Mouse (Mus musculus) hindbrain, embryonic 16.5 days (tissue): ENCODE data around the gene Spag16. TPM values are rescaled to one million over a fixed set of nuclear protein-coding genes. Genes with fewer than 3 reads are reported as not detected.

Experiments used
- ATAC-seq: fragments of 200-750 bp; cut with Nextera tagmentation; 2 replicates; pipeline ENCODE4 v1.8.0; 2017; ENCODE audit warnings: moderate TSS enrichment, moderate library complexity
- H3K27ac ChIP-seq: fragments of 300-500 bp; sonication (generic); 2 replicates; pipeline ENCODE4 v1.5.1; 2014; ENCODE audit warnings: low read depth, mild to moderate bottlenecking, control low read depth, low read length, moderate library complexity
- H3K27me3 ChIP-seq: fragments of 300-500 bp; sonication (generic); replicated peaks from 2 replicates; pipeline ENCODE4 v1.6.1; 2014; ENCODE audit warnings: low read length; ENCODE audit not compliant: control insufficient read depth, insufficient read depth
- H3K36me3 ChIP-seq: fragments of 300-500 bp; sonication (generic); 2 replicates; pipeline ENCODE4 v1.6.1; 2014; ENCODE audit warnings: mild to moderate bottlenecking, low read length, moderate library complexity, mixed read lengths; ENCODE audit not compliant: control insufficient read depth, insufficient read depth
- H3K4me1 ChIP-seq: fragments of 300-500 bp; sonication (generic); 2 replicates; pipeline ENCODE4 v1.6.1; 2014; ENCODE audit warnings: low read depth, low read length; ENCODE audit not compliant: control insufficient read depth, insufficient read depth
- H3K4me2 ChIP-seq: fragments of 300-500 bp; sonication (generic); 2 replicates; pipeline ENCODE4 v1.6.1; 2014; ENCODE audit warnings: mild to moderate bottlenecking, low read length, control low read depth, moderate library complexity
- H3K4me3 ChIP-seq: fragments of 300-500 bp; sonication (generic); 2 replicates; pipeline ENCODE4 v1.5.1; 2014; ENCODE audit warnings: mild to moderate bottlenecking, low read length, control low read depth, moderate library complexity
- H3K9ac ChIP-seq: fragments of 300-500 bp; sonication (generic); 2 replicates; pipeline ENCODE4 v1.6.1; 2014; ENCODE audit warnings: low read depth, mild to moderate bottlenecking, control low read depth, low read length, moderate library complexity
- H3K9me3 ChIP-seq: fragments of 300-500 bp; sonication (generic); 2 replicates; pipeline ENCODE4 v1.6.1; 2014; ENCODE audit warnings: mild to moderate bottlenecking, low read length, moderate library complexity; ENCODE audit not compliant: control insufficient read depth
- WGBS: fragments of 180-500 bp; shearing (Covaris S2); extraction: QIAGEN DNeasy Blood & Tissue Kit; methylation state at CpG from one replicate; pipeline ENCODE4 v1.1.7; 2014; 5-methylcytosine and 5-hydroxymethylcytosine counted together
- polyA plus RNA-seq: library from polyadenylated mRNA; unstranded; fragments of >200 nt; fragmentation: Nextera tagmentation; extraction: Ambion mirVana; gene quantifications from 2 replicates; pipeline ENCODE4 v1.2.1, GENCODE M21; 2015

The Spag16 gene
- polyA plus RNA-seq, 1 experiment from 2014 or later: 2.9 TPM

- H3K4me3 ChIP-seq: no peak overlapping the region
- H3K4me2 ChIP-seq: no peak overlapping the region
- no peaks in the 10 kb centered on the region for H3K27me3 ChIP-seq
- H3K36me3 ChIP-seq: no peaks in the 10 kb centered on the region
- no peaks in the 10 kb centered on the region for H3K4me1 ChIP-seq
- no peaks in the 10 kb centered on the region for H3K9me3 ChIP-seq
- no peak for ATAC-seq
- 86% methylated on average over 3 of the region's 3 CpGs for WGBS
- no peak overlapping the region for H3K27ac ChIP-seq
- H3K9ac ChIP-seq: no peak overlapping the region
Measured at GRCm38 (mm10) chr1:70037384-70037783, 210.6 kb downstream of the Spag16 start.

GRCm38 (mm10) chr1:70067404-70067803 is 240.6 kb downstream of the Spag16 start:
- Histone ChIP-seq H3K27me3 (no peaks in the 10 kb centered on the region), H3K4me3 (no peak overlapping the region), H3K4me2 (no peak overlapping the region), H3K36me3 (no peaks in the 10 kb centered on the region), H3K9ac (no peak overlapping the region), H3K27ac (no peak overlapping the region), H3K4me1 (no peaks in the 10 kb centered on the region), H3K9me3 (no peaks in the 10 kb centered on the region)
- 52% methylated on average over 1 of the region's 1 CpGs for WGBS
- ATAC-seq: no peak

GRCm38 (mm10) chr1:70073440-70073839 is 246.7 kb downstream of the Spag16 start:
- WGBS: 21% methylated on average over 6 of the region's 6 CpGs
- no peak overlapping the region for H3K27ac ChIP-seq

GRCm38 (mm10) chr1:70078806-70079205 is 252.0 kb downstream of the Spag16 start:
- ATAC-seq: no peak
- WGBS: 78% methylated on average over 6 of the region's 6 CpGs
- Histone ChIP-seq H3K9ac (no peak overlapping the region), H3K27me3 (no peaks in the 10 kb centered on the region), H3K4me2 (no peak overlapping the region), H3K36me3 (no peaks in the 10 kb centered on the region), H3K4me3 (no peak overlapping the region), H3K4me1 (no peaks in the 10 kb centered on the region), H3K9me3 (no peaks in the 10 kb centered on the region), H3K27ac (no peak overlapping the region)

More at GRCm38 (mm10) chr1:70073440-70073839, 246.7 kb downstream of the Spag16 start:
- no peak overlapping the region for H3K9ac ChIP-seq
- no peak overlapping the region for H3K4me3 ChIP-seq
- no peaks in the 10 kb centered on the region for H3K36me3 ChIP-seq
- ATAC-seq: 0 out of 2 replicates have a peak, but pooled peaks have one; percentile 6
- H3K27me3 ChIP-seq: no peaks in the 10 kb centered on the region
- H3K4me1 ChIP-seq: no peaks in the 10 kb centered on the region
- H3K4me2 ChIP-seq: no peak overlapping the region
- no peaks in the 10 kb centered on the region for H3K9me3 ChIP-seq

GRCm38 (mm10) chr1:70082208-70082878 is 255.6 kb downstream of the Spag16 start:
- no peak for ATAC-seq
- Histone ChIP-seq H3K9ac (no peak overlapping the region), H3K27me3 (no peaks in the 10 kb centered on the region), H3K27ac (no peak overlapping the region), H3K9me3 (no peaks in the 10 kb centered on the region), H3K4me3 (no peak overlapping the region), H3K4me1 (no peaks in the 10 kb centered on the region), H3K36me3 (no peaks in the 10 kb centered on the region), H3K4me2 (no peak overlapping the region)
- 39% methylated on average over 7 of the region's 7 CpGs for WGBS

- Histone ChIP-seq H3K4me1 (no peaks in the 10 kb centered on the region), H3K9ac (no peak overlapping the region), H3K4me2 (no peak overlapping the region), H3K36me3 (no peaks in the 10 kb centered on the region), H3K9me3 (no peaks in the 10 kb centered on the region), H3K4me3 (no peak overlapping the region), H3K27ac (no peak overlapping the region), H3K27me3 (no peaks in the 10 kb centered on the region)
- ATAC-seq: no peak
- WGBS: 93% methylated on average over 8 of the region's 8 CpGs
Measured at GRCm38 (mm10) chr1:70104683-70105082, 277.9 kb downstream of the Spag16 start.

GRCm38 (mm10) chr1:70116212-70116982 is 289.6 kb downstream of the Spag16 start:
- no peak for ATAC-seq
- WGBS: 88% methylated on average over 4 of the region's 4 CpGs

GRCm38 (mm10) chr1:70128035-70128434 is 301.3 kb downstream of the Spag16 start:
- Histone ChIP-seq H3K4me1 (no peaks in the 10 kb centered on the region), H3K27ac (no peak overlapping the region), H3K4me2 (no peak overlapping the region), H3K36me3 (no peaks in the 10 kb centered on the region), H3K9ac (no peak overlapping the region), H3K9me3 (no peaks in the 10 kb centered on the region), H3K27me3 (no peaks in the 10 kb centered on the region), H3K4me3 (no peak overlapping the region)
- no peak for ATAC-seq
- WGBS: 57% methylated on average over 2 of the region's 2 CpGs

More at GRCm38 (mm10) chr1:70116212-70116982, 289.6 kb downstream of the Spag16 start:
- Histone ChIP-seq H3K36me3 (no peaks in the 10 kb centered on the region), H3K4me2 (no peak overlapping the region), H3K9ac (no peak overlapping the region), H3K9me3 (no peaks in the 10 kb centered on the region), H3K27me3 (no peaks in the 10 kb centered on the region), H3K27ac (no peak overlapping the region), H3K4me1 (no peaks in the 10 kb centered on the region), H3K4me3 (no peak overlapping the region)

GRCm38 (mm10) chr1:70135547-70135946 is 308.8 kb downstream of the Spag16 start:
- H3K4me2 ChIP-seq: no peak overlapping the region
- H3K4me1 ChIP-seq: no peaks in the 10 kb centered on the region
- no peaks in the 10 kb centered on the region for H3K27me3 ChIP-seq
- H3K4me3 ChIP-seq: no peak overlapping the region
- 78% methylated on average over 2 of the region's 2 CpGs for WGBS
- no peaks in the 10 kb centered on the region for H3K9me3 ChIP-seq
- H3K9ac ChIP-seq: no peak overlapping the region
- ATAC-seq: no peak
- no peaks in the 10 kb centered on the region for H3K36me3 ChIP-seq
- no peak overlapping the region for H3K27ac ChIP-seq
